Mouse (Mus musculus) CD4-positive, CD25-positive, alpha-beta regulatory T cell, adult 2 months (primary cell): ENCODE results near the gene Osbpl9.
A peak's percentile ranks its signal among the peaks of the same experiment; 100 is the strongest.

Source experiments
- DNase-seq: peaks from one replicate; pipeline ENCODE4 v3.0.0-alpha.2; 2012; ENCODE audit warnings: low read depth, low spot score

The Osbpl9 gene

GRCm38 (mm10) chr4:109105254-109105653 is 96.8 kb downstream of the Osbpl9 start:
- DNase-seq: peak; percentile 43

GRCm38 (mm10) chr4:109103145-109103883 is 98.8 kb downstream of the Osbpl9 start:
- DNase-seq: no peak

GRCm38 (mm10) chr4:109102574-109102973 is 99.5 kb downstream of the Osbpl9 start:
- peak; percentile 66 for DNase-seq

- no peak for DNase-seq
These were observed 103.2 kb downstream of the Osbpl9 start for GRCm38 (mm10) chr4:109098861-109099260.

GRCm38 (mm10) chr4:109094269-109094668 is 107.8 kb downstream of the Osbpl9 start:
- DNase-seq: no peak

- no peak for DNase-seq
These were observed 109.7 kb downstream of the Osbpl9 start for GRCm38 (mm10) chr4:109092344-109092743.

GRCm38 (mm10) chr4:109091241-109091777 is 110.8 kb downstream of the Osbpl9 start:
- DNase-seq: no peak

GRCm38 (mm10) chr4:109089999-109090398 is 112.1 kb downstream of the Osbpl9 start:
- no peak for DNase-seq

- DNase-seq: no peak
These were observed 112.9 kb downstream of the Osbpl9 start for GRCm38 (mm10) chr4:109089171-109089570.

- DNase-seq: no peak
These were observed 122.0 kb downstream of the Osbpl9 start for GRCm38 (mm10) chr4:109080118-109080517.

- DNase-seq: peak; percentile 44
These were observed 122.4 kb downstream of the Osbpl9 start for GRCm38 (mm10) chr4:109079676-109080075.

- no peak for DNase-seq
These were observed 123.1 kb downstream of the Osbpl9 start for GRCm38 (mm10) chr4:109078941-109079340.

- no peak for DNase-seq
These were observed 128.8 kb downstream of the Osbpl9 start for GRCm38 (mm10) chr4:109073296-109073695.

GRCm38 (mm10) chr4:109072891-109073290 is 129.2 kb downstream of the Osbpl9 start:
- DNase-seq: no peak

- DNase-seq: no peak
These were observed 136.4 kb downstream of the Osbpl9 start for GRCm38 (mm10) chr4:109065714-109066113.

GRCm38 (mm10) chr4:109064941-109065340 is 137.1 kb downstream of the Osbpl9 start:
- DNase-seq: no peak

- no peak for DNase-seq
These were observed 142.7 kb downstream of the Osbpl9 start for GRCm38 (mm10) chr4:109059255-109059821.

GRCm38 (mm10) chr4:109057640-109058039 is 144.4 kb downstream of the Osbpl9 start:
- no peak for DNase-seq

- no peak for DNase-seq
These were observed 145.7 kb downstream of the Osbpl9 start for GRCm38 (mm10) chr4:109056351-109056750.

- DNase-seq: no peak
These were observed 148.1 kb downstream of the Osbpl9 start for GRCm38 (mm10) chr4:109054003-109054402.

- no peak for DNase-seq
These were observed 149.8 kb downstream of the Osbpl9 start for GRCm38 (mm10) chr4:109052282-109052681.

GRCm38 (mm10) chr4:109048258-109048657 is 153.8 kb downstream of the Osbpl9 start:
- no peak for DNase-seq

GRCm38 (mm10) chr4:109043756-109044155 is 158.3 kb downstream of the Osbpl9 start:
- no peak for DNase-seq
